Mouse (Mus musculus): ENCODE data around the gene Fez2. TPM values are rescaled to one million over a fixed set of nuclear protein-coding genes. Genes with fewer than 3 reads are reported as not detected.

Fez2 gene
- polyA plus RNA-seq, 1 experiment from 2014 or later: 17.3 TPM

- no peak for ATAC-seq
- Histone ChIP-seq H3K27ac (ENCODE audit: low read depth) (no peak overlapping the region), H3K4me1 (ENCODE audit: insufficient read depth) (peaks cover 8% of the 10 kb centered on the region)
These were observed 92.1 kb downstream of the Fez2 start for GRCm38 (mm10) chr17:78325761-78326332.

DNA sequence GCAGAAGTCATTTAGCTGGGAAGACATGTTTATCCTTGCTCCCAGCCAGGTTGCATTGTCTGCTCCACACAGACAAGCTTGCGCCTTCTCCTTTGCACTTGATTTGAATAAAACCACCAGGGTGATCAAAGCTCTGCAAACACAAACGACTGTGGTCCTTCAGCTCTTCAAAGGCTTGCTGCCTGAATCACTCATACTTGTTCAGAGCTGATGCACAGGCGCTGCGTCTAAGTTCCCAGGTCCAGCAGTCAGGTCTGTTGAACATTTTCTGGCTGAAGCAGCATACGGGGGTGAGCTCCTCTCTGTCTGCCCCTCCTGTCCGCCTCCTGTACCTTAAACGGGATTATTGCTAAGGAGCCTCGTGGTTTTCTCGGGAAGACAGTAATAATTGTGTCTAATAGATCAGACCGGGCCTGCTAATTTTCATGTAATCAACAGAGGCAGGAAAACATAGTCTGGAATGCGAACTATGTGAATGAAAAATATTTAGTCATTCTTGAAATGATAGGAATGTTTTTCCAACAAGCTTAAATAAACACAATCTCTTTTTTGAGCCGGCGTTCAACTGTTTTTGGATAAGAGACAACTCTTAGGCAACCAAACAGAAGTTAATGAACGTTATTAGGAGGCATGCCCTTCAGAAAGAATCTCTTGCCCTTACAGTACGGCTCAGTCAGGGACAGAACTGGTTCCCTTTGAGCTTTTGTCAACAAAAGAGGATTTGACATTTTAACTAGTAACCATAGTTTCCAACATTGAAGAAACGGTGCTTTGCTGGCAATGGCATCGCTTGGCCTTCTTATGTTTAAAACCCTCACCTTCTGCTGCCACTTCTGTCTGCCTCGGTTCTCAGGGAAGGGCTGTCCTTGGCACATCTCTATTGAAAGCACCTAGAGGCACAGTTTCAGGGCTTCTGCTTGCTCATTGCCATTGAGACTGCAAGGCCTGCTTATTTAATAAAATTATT is 95.3 kb downstream of the Fez2 start:
- H3K9ac ChIP-seq (replicated peaks): no peak overlapping the region
- no peaks in the 10 kb centered on the region for H3K36me3 ChIP-seq (replicated peaks; ENCODE audit: insufficient read depth, low read length)
- no peak overlapping the region for H3K4me2 ChIP-seq (ENCODE audit: low read depth, low read length)
- H3K9me3 ChIP-seq (ENCODE audit: low read length): no peaks in the 10 kb centered on the region
- no peak for ATAC-seq
- H3K27ac ChIP-seq (ENCODE audit: low read depth): no peak overlapping the region
- H3K27me3 ChIP-seq (ENCODE audit: insufficient read depth, low read length): no peaks in the 10 kb centered on the region
- no peak for DNase-seq
- H3K4me1 ChIP-seq (ENCODE audit: insufficient read depth): peaks cover 8% of the 10 kb centered on the region
- no peak for TF ChIP-seq EP300 (IDR thresholded peaks at IDR 0.05; ENCODE audit: low read depth)
- no peak for TF ChIP-seq CTCF (IDR thresholded peaks at IDR 0.05; ENCODE audit: low read depth)
- 58% methylated on average over 18 of the region's 18 CpGs for WGBS (ENCODE audit: insufficient replicate concordance)
- no peak overlapping the region for H3K4me3 ChIP-seq (ENCODE audit: low read depth, low read length)

More at GRCm38 (mm10) chr17:78325761-78326332, 92.1 kb downstream of the Fez2 start:
- no peaks in the 10 kb centered on the region for H3K27me3 ChIP-seq (ENCODE audit: insufficient read depth, low read length)
- H3K9me3 ChIP-seq (ENCODE audit: low read length): no peaks in the 10 kb centered on the region
- H3K9ac ChIP-seq (replicated peaks): no peak overlapping the region
- 76% methylated on average over 7 of the region's 7 CpGs for WGBS (ENCODE audit: insufficient replicate concordance)
- DNase-seq: no peak
- TF ChIP-seq CTCF (IDR thresholded peaks at IDR 0.05; ENCODE audit: low read depth) (no peak), EP300 (IDR thresholded peaks at IDR 0.05; ENCODE audit: low read depth) (no peak)
- no peaks in the 10 kb centered on the region for H3K36me3 ChIP-seq (replicated peaks; ENCODE audit: insufficient read depth, low read length)
- no peak overlapping the region for H3K4me2 ChIP-seq (ENCODE audit: low read depth, low read length)
- no peak overlapping the region for H3K4me3 ChIP-seq (ENCODE audit: low read depth, low read length)

DNA sequence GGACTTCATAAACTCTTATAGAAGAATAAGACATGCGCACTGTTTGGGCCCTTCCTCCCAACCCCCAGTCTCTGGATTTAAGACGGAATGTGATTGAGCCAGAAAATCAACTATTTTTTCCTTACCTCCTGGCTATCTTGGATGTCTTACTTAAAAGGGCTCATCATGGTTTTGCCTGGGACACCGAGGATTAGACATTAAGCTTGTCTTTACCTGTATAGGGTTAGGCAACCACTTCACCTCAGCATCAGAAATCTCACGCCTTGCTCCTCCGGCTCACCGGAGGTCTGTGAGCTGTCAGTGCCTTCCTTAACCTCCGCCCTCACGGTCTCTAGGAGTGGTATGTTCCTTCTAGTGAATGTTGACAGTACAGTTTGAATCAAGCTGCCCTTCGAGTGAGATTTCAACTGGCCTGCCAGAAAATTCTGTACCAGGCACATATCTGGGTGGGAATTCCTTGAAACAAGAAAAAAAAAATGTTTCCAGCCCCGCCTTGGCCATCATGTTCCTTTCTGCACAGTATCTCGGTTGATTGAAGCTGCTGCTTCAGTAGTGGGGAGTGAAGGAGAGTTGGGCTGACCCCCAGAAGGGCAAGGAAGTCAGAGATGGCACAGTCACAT is 96.6 kb downstream of the Fez2 start:
- TF ChIP-seq CTCF (IDR thresholded peaks at IDR 0.05; ENCODE audit: low read depth): no peak
- no peak for TF ChIP-seq EP300 (IDR thresholded peaks at IDR 0.05; ENCODE audit: low read depth)
- Histone ChIP-seq H3K36me3 (replicated peaks; ENCODE audit: insufficient read depth, low read length) (no peaks in the 10 kb centered on the region), H3K27me3 (ENCODE audit: insufficient read depth, low read length) (no peaks in the 10 kb centered on the region), H3K4me2 (ENCODE audit: low read depth, low read length) (no peak overlapping the region), H3K4me3 (ENCODE audit: low read depth, low read length) (no peak overlapping the region), H3K9me3 (ENCODE audit: low read length) (no peaks in the 10 kb centered on the region), H3K9ac (replicated peaks) (no peak overlapping the region), H3K4me1 (ENCODE audit: insufficient read depth) (peaks cover 5% of the 10 kb centered on the region), H3K27ac (ENCODE audit: low read depth) (no peak overlapping the region)
- 77% methylated on average over 11 of the region's 11 CpGs for WGBS (ENCODE audit: insufficient replicate concordance)
- no peak for ATAC-seq
- no peak for DNase-seq

Other genes with a start within 250 kb of the Fez2 start
- gene Crim1, start 217.9 kb downstream of the Fez2 start, polyA plus RNA-seq (2015; fragmentation: Nextera tagmentation; extraction: Ambion mirVana): 0.86 and 0.92 TPM in 2 replicates
- gene Vit, start 89.9 kb upstream of the Fez2 start, polyA plus RNA-seq (2015; fragmentation: Nextera tagmentation; extraction: Ambion mirVana): 0.07 TPM in 2 replicates

Measured in liver, postnatal 0 days (tissue).